Mouse (Mus musculus) spleen, adult 2 months (tissue): ENCODE measurements at regions not wholly inside any gene's neighbourhood (a gene's known extent, or its start where the extent isn't known, plus 50 kb on each side); places are given as distances from the start of the nearest gene placed in this dataset.

ENCODE experiments used
- DNase-seq, 2 experiments: peaks; one replicate each; pipeline versions ENCODE4 v3.0.0 to v3.0.0-alpha.2; 2012 to 2021; ENCODE audit warnings: low spot score in 2 of 2, low read depth in 1 of 2
- H3K27ac ChIP-seq: fragments of 200-500 bp; 2 replicates; pipeline ENCODE4 v1.5.1; 2012; ENCODE audit warnings: low read length, inconsistent platforms; ENCODE audit not compliant: insufficient read depth
- H3K27me3 ChIP-seq: fragments of 200-500 bp; 2 replicates; pipeline ENCODE4 v1.6.1; 2012; ENCODE audit warnings: mild to moderate bottlenecking, moderate library complexity, low read length, inconsistent platforms; ENCODE audit not compliant: control insufficient read depth, insufficient read depth
- H3K36me3 ChIP-seq: fragments of 200-500 bp; 2 replicates; pipeline ENCODE4 v1.6.1; 2012; ENCODE audit warnings: mild to moderate bottlenecking, low read length, inconsistent platforms; ENCODE audit not compliant: control insufficient read depth, insufficient read depth
- H3K4me1 ChIP-seq: fragments of 200-500 bp; 2 replicates; pipeline ENCODE4 v1.6.1; 2011; ENCODE audit warnings: inconsistent platforms; ENCODE audit not compliant: control insufficient read depth, insufficient read depth, insufficient read length
- H3K4me3 ChIP-seq: fragments of 200-500 bp; 2 replicates; pipeline ENCODE4 v1.5.1; 2011; ENCODE audit warnings: mild to moderate bottlenecking, inconsistent platforms; ENCODE audit not compliant: insufficient read depth, insufficient read length; ENCODE audit errors: extremely low read depth
- CTCF ChIP-seq: fragments of 200-500 bp; IDR thresholded peaks from 2 replicates; pipeline ENCODE4 v1.5.1; 2011; ENCODE audit warnings: mild to moderate bottlenecking, inconsistent platforms; ENCODE audit not compliant: insufficient read depth, insufficient read length, insufficient replicate concordance; ENCODE audit errors: extremely low read depth
- POLR2A ChIP-seq: fragments of 200-500 bp; IDR thresholded peaks from 2 replicates; pipeline ENCODE4 v1.6.1; 2011; ENCODE audit warnings: low read depth, low read length, inconsistent platforms
- WGBS: fragments of 180-500 bp; shearing (Covaris S2); methylation state at CpG from one replicate; pipeline ENCODE4 v1.1.7; 2018; 5-methylcytosine and 5-hydroxymethylcytosine counted together

- DNase-seq, result no peak
- Histone ChIP-seq H3K27ac (no peak overlapping the region), H3K4me3 (no peak overlapping the region), H3K4me1 (no peaks in the 10 kb centered on the region), H3K27me3 (no peaks in the 10 kb centered on the region), H3K36me3 (no peaks in the 10 kb centered on the region)
- WGBS, result 84% methylated on average over 13 of the region's 13 CpGs
- TF ChIP-seq POLR2A (no peak), CTCF (no peak)
These were observed 55.5 kb upstream of the Brd7 start for GRCm38 (mm10) chr8:88417307-88418095.

- H3K36me3 ChIP-seq, result no peaks in the 10 kb centered on the region
- no peak overlapping the region for H3K27ac ChIP-seq
- H3K27me3 ChIP-seq, result no peaks in the 10 kb centered on the region
- no peaks in the 10 kb centered on the region for H3K4me1 ChIP-seq
- no peak overlapping the region for H3K4me3 ChIP-seq
- 93% methylated on average over 2 of the region's 2 CpGs for WGBS
- no peak for DNase-seq
- TF ChIP-seq CTCF (no peak), POLR2A (no peak)
These were observed 61.3 kb upstream of the Brd7 start for GRCm38 (mm10) chr8:88423264-88423663.

DNA sequence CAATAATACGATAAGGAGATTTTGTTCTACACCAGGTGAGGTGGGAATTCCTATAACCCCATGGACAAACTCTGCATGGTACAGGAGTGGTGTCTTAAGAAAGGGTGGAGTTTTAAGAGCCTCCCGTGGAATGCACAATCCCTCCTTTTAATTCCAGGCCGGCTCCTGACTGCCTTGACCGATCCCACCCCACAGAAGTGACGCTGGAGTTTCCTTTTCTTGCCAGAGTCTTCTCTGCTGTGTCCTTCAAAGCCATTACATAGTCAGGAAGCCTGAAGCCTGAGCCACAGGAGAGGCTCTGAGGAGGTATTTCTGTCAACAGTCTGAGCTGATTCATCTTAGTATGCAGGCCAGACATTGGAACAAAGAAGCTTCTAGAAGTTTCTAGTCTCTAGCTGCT is 66.6 kb upstream of the Brd7 start:
- 88% methylated on average over 5 of the region's 5 CpGs for WGBS
- no peak for DNase-seq

GRCm38 (mm10) chr8:88431389-88431788 is 69.4 kb upstream of the Brd7 start:
- TF ChIP-seq CTCF (no peak), POLR2A (no peak)
- 84% methylated on average over 6 of the region's 6 CpGs for WGBS
- no peak overlapping the region for H3K27ac ChIP-seq
- no peaks in the 10 kb centered on the region for H3K27me3 ChIP-seq
- no peaks in the 10 kb centered on the region for H3K4me1 ChIP-seq
- no peaks in the 10 kb centered on the region for H3K36me3 ChIP-seq
- no peak overlapping the region for H3K4me3 ChIP-seq
- DNase-seq, result no peak

More for the DNA sequence above, 66.6 kb upstream of the Brd7 start:
- H3K27me3 ChIP-seq, result no peaks in the 10 kb centered on the region
- no peaks in the 10 kb centered on the region for H3K4me1 ChIP-seq
- TF ChIP-seq POLR2A (no peak), CTCF (no peak)
- H3K36me3 ChIP-seq, result no peaks in the 10 kb centered on the region
- no peak overlapping the region for H3K4me3 ChIP-seq
- no peak overlapping the region for H3K27ac ChIP-seq

DNA sequence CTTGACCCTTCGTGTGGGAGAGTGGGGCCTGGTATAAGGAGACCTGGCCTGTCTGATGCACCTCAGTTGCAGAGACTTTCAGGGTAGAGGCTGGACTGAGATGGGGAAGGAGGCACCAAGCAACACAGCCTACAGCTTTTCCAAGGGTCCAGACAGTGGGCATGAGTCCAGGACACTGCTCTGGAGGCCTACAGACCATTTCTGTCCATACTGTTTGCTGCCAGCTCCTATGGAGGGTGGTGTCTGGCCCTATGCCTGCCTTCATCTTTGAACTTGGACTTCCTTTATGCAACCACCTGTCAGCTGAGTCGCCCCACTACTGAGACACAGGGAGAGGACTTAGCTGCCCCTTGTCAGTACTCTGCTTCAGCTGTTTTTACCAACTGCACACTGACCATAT is 73.7 kb upstream of the Brd7 start:
- Histone ChIP-seq H3K27me3 (no peaks in the 10 kb centered on the region), H3K4me3 (no peak overlapping the region), H3K27ac (no peak overlapping the region), H3K4me1 (no peaks in the 10 kb centered on the region), H3K36me3 (no peaks in the 10 kb centered on the region)
- DNase-seq, result no peak
- WGBS, result 67% methylated on average over 2 of the region's 2 CpGs
- TF ChIP-seq POLR2A (no peak), CTCF (no peak)

- WGBS, result 84% methylated on average over 15 of the region's 15 CpGs
- Histone ChIP-seq H3K36me3 (no peaks in the 10 kb centered on the region), H3K27me3 (no peaks in the 10 kb centered on the region), H3K27ac (no peak overlapping the region), H3K4me1 (no peaks in the 10 kb centered on the region), H3K4me3 (no peak overlapping the region)
- DNase-seq, result no peak
- TF ChIP-seq CTCF, result no peak
- no peak for TF ChIP-seq POLR2A
These were observed 78.2 kb upstream of the Brd7 start for GRCm38 (mm10) chr8:88440219-88440618.

- TF ChIP-seq CTCF (no peak), POLR2A (no peak)
- Histone ChIP-seq H3K27ac (no peak overlapping the region), H3K27me3 (no peaks in the 10 kb centered on the region), H3K36me3 (no peaks in the 10 kb centered on the region), H3K4me3 (no peak overlapping the region), H3K4me1 (no peaks in the 10 kb centered on the region)
- DNase-seq, result no peak
- 59% methylated on average over 1 of the region's 1 CpGs for WGBS
These were observed 77.8 kb upstream of the Nkd1 start for GRCm38 (mm10) chr8:88443397-88443796.
